Mouse (Mus musculus): ENCODE results near the gene Olfr785.
"Not testable (repeated sequence)": the region's sequence is repeated elsewhere in the genome, so short reads cannot be mapped to it uniquely, and the experiment has no call there.

Gene Olfr785

GRCm38 (mm10) chr10:129405126-129405525 is at the start of gene Olfr785:
Gene Olfr785 (plus strand): TSS chr10:129405426.
- no peak for DNase-seq (ENCODE audit: low read depth in 1 of 2, low spot score in 2 of 2)

GRCm38 (mm10) chr10:129356496-129356895 is 48.7 kb upstream of the Olfr785 start:
- DNase-seq (ENCODE audit: low read depth in 1 of 2, low spot score in 2 of 2) = not testable (repeated sequence)

- no peak for DNase-seq (ENCODE audit: low read depth in 1 of 2, low spot score in 2 of 2)
Observed at GRCm38 (mm10) chr10:129357307-129357706, 47.9 kb upstream of the Olfr785 start.

GRCm38 (mm10) chr10:129374051-129374450 is 31.2 kb upstream of the Olfr785 start:
- DNase-seq (ENCODE audit: low read depth in 1 of 2, low spot score in 2 of 2) = not testable (repeated sequence)

- DNase-seq (ENCODE audit: low read depth in 1 of 2, low spot score in 2 of 2) = no peak
Observed at GRCm38 (mm10) chr10:129383783-129384182, 21.4 kb upstream of the Olfr785 start, which contains the start of gene Olfr784. Gene Olfr784 (plus strand): TSS chr10:129384083.

- no peak for DNase-seq (ENCODE audit: low read depth in 1 of 2, low spot score in 2 of 2)
Observed at GRCm38 (mm10) chr10:129400892-129401291, 4.3 kb upstream of the Olfr785 start.

- no peak for DNase-seq (ENCODE audit: low read depth in 1 of 2, low spot score in 2 of 2)
Observed at GRCm38 (mm10) chr10:129427006-129427405, 21.8 kb downstream of the Olfr785 start, which contains the start of gene Olfr786. Gene Olfr786 (plus strand): TSS chr10:129427306.
